Mouse (Mus musculus): ENCODE data around the gene Fetub. TPM values are rescaled to one million over a fixed set of nuclear protein-coding genes. Genes with fewer than 3 reads are reported as not detected.
"Not testable (repeated sequence)": the region's sequence is repeated elsewhere in the genome, so short reads cannot be mapped to it uniquely, and the experiment has no call there.

Gene Fetub
- polyA plus RNA-seq, 1 experiment from 2014 or later: 0.16 TPM

DNA sequence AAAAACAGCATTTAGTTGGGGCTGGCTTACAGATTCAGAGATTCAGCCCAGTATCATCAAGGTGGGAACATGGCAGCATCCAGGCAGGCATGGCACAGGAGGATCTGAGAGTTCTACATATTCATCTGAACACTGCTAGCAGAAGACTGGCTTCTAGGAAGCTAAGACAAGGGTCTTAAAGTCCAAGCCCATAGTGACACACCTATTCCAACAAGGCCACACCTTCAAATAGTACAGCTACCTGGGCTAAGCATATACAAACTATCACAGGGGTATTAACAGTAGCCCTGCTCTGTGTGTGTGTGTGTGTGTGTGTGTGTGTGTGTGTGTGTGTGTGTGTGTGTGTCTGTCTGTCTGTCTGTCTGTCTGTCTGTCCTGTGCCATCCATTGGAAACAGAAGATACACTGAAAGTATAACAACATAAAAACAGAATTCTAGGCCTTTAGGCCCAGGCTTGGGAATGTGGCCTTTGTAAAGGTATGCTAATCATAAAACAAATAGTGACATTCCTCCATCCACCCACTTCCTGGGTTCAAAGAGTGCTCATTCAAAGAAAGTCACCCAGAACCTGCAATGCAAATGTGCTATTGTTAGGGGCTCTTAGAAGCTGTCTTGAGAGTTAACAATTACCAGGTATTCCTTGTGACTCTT is 23.8 kb downstream of the Fetub start:
- H3K4me3 ChIP-seq (ENCODE audit: low read depth, low read length); H3K9me3 ChIP-seq (ENCODE audit: control insufficient read depth, low read depth, low read length); H3K36me3 ChIP-seq (ENCODE audit: control insufficient read depth, insufficient read depth, low read length); H3K4me1 ChIP-seq (ENCODE audit: control insufficient read depth, insufficient read depth, low read length); H3K9ac ChIP-seq (replicated peaks; ENCODE audit: low read depth, low read length); ATAC-seq (ENCODE audit: insufficient number of reproducible peaks, insufficient read depth, low FRiP score, low read depth); H3K4me2 ChIP-seq (replicated peaks; ENCODE audit: low read depth, low read length); H3K27ac ChIP-seq (ENCODE audit: low read length); H3K27me3 ChIP-seq (ENCODE audit: control insufficient read depth, insufficient read depth, low read length): not testable (repeated sequence)

DNA sequence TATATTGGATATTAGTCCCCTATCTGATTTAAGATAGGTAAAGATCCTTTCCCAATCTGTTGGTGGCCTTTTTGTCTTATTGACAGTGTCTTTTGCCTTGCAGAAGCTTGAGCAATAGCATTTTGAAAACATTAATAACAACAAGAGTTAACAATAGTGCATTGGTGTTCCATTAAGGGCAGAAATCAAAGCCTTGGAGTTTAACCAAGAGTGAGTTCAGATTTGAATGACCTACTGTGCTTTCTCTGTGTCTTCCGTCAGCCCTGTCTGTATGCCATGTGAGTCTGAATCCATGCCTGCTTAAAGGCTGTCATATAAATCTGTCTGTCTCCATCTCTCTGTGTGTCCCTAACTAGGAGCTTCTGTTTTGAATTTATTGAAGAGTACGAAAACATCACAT is 29.2 kb downstream of the Fetub start:
- Histone ChIP-seq H3K27me3 (ENCODE audit: control insufficient read depth, insufficient read depth, low read length) (no peaks in the 10 kb centered on the region), H3K9ac (replicated peaks; ENCODE audit: low read depth, low read length) (no peak overlapping the region), H3K4me3 (ENCODE audit: low read depth, low read length) (no peak overlapping the region), H3K9me3 (ENCODE audit: control insufficient read depth, low read depth, low read length) (no peaks in the 10 kb centered on the region), H3K4me1 (ENCODE audit: control insufficient read depth, insufficient read depth, low read length) (no peaks in the 10 kb centered on the region), H3K36me3 (ENCODE audit: control insufficient read depth, insufficient read depth, low read length) (no peaks in the 10 kb centered on the region), H3K4me2 (replicated peaks; ENCODE audit: low read depth, low read length) (no peak overlapping the region), H3K27ac (ENCODE audit: low read length) (no peak overlapping the region)
- ATAC-seq (ENCODE audit: insufficient number of reproducible peaks, insufficient read depth, low FRiP score, low read depth): no peak
- 89% methylated on average over 2 of the region's 2 CpGs for WGBS

DNA sequence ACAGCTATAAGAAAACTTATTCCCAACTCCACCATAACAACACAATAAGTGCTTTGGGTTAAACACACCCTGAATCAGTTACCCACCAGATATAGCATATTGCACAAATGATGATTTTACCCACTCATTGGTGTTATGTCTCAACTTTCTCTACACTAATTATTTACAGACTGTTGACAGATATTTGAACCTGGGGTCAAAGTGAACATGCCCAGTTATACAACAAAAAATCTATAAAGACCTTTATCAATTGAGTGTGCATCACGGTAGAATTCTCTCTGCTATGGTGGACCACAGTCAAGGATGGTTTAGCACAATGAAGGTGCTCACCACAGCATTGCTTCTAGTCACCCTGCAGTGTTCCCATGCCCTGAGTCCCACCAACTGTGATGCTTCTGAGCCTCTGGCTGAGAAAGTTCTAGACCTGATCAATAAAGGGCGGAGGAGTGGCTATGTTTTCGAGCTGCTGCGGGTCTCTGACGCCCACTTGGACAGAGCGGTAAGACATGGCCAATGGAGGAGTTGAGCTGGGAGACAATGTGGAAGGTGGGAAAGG is 32.8 kb downstream of the Fetub start, which contains the start of gene Hrg:
TSS of gene Hrg (plus strand) at position 233 of the 556 bp plus-strand sequence.
- Histone ChIP-seq H3K36me3 (ENCODE audit: control insufficient read depth, insufficient read depth, low read length) (no peaks in the 10 kb centered on the region), H3K27ac (ENCODE audit: low read length) (no peak within 1 kb of the TSS), H3K9me3 (ENCODE audit: control insufficient read depth, low read depth, low read length) (no peaks in the 10 kb centered on the region), H3K9ac (replicated peaks; ENCODE audit: low read depth, low read length) (no peak within 1 kb of the TSS), H3K4me1 (ENCODE audit: control insufficient read depth, insufficient read depth, low read length) (no peaks in the 10 kb centered on the region), H3K4me2 (replicated peaks; ENCODE audit: low read depth, low read length) (no peak within 1 kb of the TSS), H3K27me3 (ENCODE audit: control insufficient read depth, insufficient read depth, low read length) (no peaks in the 10 kb centered on the region), H3K4me3 (ENCODE audit: low read depth, low read length) (no peak within 1 kb of the TSS)
- 90% methylated on average over 6 of the region's 6 CpGs for WGBS
- ATAC-seq (ENCODE audit: insufficient number of reproducible peaks, insufficient read depth, low FRiP score, low read depth): no peak

DNA sequence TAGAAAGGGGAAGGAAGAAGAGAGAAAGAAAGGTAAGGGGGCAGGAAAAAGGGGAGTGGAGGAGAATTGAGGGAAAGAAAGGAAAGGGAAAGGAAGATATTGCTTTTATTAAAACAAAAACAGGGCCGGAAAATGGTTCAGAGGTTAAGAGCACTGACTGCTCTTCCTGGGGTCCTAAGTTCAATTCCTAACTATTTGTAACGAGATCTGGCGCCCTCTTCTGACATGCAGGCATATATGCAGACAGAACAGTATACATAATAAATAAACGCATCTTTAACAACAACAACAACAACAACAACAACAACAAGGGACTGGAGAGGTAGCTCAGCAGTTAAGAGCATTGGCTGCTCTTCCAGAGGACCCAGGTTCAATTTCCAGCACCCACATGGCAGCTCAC is 34.9 kb downstream of the Fetub start:
- H3K36me3 ChIP-seq (ENCODE audit: control insufficient read depth, insufficient read depth, low read length): no peaks in the 10 kb centered on the region
- no peak for ATAC-seq (ENCODE audit: insufficient number of reproducible peaks, insufficient read depth, low FRiP score, low read depth)
- no peaks in the 10 kb centered on the region for H3K27me3 ChIP-seq (ENCODE audit: control insufficient read depth, insufficient read depth, low read length)
- no peak overlapping the region for H3K9ac ChIP-seq (replicated peaks; ENCODE audit: low read depth, low read length)
- WGBS: 33% methylated on average over 4 of the region's 4 CpGs
- H3K4me3 ChIP-seq (ENCODE audit: low read depth, low read length): no peak overlapping the region
- H3K4me1 ChIP-seq (ENCODE audit: control insufficient read depth, insufficient read depth, low read length): no peaks in the 10 kb centered on the region
- no peak overlapping the region for H3K27ac ChIP-seq (ENCODE audit: low read length)
- H3K9me3 ChIP-seq (ENCODE audit: control insufficient read depth, low read depth, low read length): no peaks in the 10 kb centered on the region
- H3K4me2 ChIP-seq (replicated peaks; ENCODE audit: low read depth, low read length): no peak overlapping the region

DNA sequence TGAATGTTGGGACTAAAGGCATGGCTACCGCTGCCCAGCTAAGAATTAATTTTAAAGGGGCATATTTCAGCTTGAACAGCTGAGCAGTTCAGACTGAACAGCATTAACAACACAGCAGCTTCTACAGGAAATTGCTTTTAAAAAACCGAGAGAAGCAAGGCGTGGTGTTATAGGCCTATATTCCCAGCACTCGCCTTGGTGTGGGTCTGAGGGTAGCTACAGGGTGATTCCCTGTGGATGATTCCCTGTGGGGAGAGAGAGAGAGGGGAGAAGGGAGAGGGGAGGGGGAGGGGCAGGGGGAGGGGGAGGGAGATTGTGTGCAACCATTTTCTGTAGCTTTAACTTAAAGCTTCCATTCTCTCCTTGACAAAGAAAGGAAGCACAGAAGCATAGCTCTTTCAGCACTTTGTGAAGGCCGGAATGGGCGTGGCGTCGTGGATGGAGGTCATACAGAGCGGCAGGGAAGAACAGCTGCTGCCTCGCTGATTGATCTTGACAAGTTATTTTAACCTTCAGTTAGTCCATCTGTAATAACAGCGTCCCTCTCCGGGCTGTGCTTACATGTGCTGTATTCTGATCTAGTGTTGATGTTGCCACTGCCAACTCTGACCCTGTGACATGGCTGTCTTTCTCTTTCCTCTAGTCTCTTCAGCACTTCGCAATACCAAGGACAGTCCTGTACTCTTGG is 37.4 kb downstream of the Fetub start:
- no peak overlapping the region for H3K4me3 ChIP-seq (ENCODE audit: low read depth, low read length)
- no peak overlapping the region for H3K4me2 ChIP-seq (replicated peaks; ENCODE audit: low read depth, low read length)
- no peaks in the 10 kb centered on the region for H3K27me3 ChIP-seq (ENCODE audit: control insufficient read depth, insufficient read depth, low read length)
- no peak for ATAC-seq (ENCODE audit: insufficient number of reproducible peaks, insufficient read depth, low FRiP score, low read depth)
- H3K4me1 ChIP-seq (ENCODE audit: control insufficient read depth, insufficient read depth, low read length): no peaks in the 10 kb centered on the region
- H3K27ac ChIP-seq (ENCODE audit: low read length): no peak overlapping the region
- H3K9ac ChIP-seq (replicated peaks; ENCODE audit: low read depth, low read length): no peak overlapping the region
- WGBS: 61% methylated on average over 13 of the region's 13 CpGs
- no peaks in the 10 kb centered on the region for H3K36me3 ChIP-seq (ENCODE audit: control insufficient read depth, insufficient read depth, low read length)
- no peaks in the 10 kb centered on the region for H3K9me3 ChIP-seq (ENCODE audit: control insufficient read depth, low read depth, low read length)

DNA sequence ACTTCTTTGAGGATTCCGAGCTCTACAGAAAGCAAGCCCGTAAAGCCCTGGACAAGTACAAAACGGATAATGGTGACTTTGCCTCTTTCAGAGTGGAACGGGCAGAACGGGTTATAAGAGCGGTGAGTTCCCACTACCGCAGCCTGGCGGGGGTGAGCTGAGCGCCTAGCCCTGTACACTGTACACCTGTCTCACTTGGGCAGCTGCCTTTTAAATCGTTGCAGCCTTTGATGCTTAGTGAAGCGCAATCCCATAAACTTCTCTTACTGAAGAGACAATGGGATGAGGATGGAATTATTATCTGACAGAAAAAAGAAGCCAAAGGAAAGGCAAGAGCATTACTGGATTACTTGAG is 37.9 kb downstream of the Fetub start:
- Histone ChIP-seq H3K36me3 (ENCODE audit: control insufficient read depth, insufficient read depth, low read length) (no peaks in the 10 kb centered on the region), H3K4me2 (replicated peaks; ENCODE audit: low read depth, low read length) (no peak overlapping the region), H3K27me3 (ENCODE audit: control insufficient read depth, insufficient read depth, low read length) (no peaks in the 10 kb centered on the region), H3K9ac (replicated peaks; ENCODE audit: low read depth, low read length) (no peak overlapping the region), H3K9me3 (ENCODE audit: control insufficient read depth, low read depth, low read length) (no peaks in the 10 kb centered on the region), H3K4me1 (ENCODE audit: control insufficient read depth, insufficient read depth, low read length) (no peaks in the 10 kb centered on the region), H3K27ac (ENCODE audit: low read length) (no peak overlapping the region), H3K4me3 (ENCODE audit: low read depth, low read length) (no peak overlapping the region)
- 84% methylated on average over 11 of the region's 11 CpGs for WGBS
- ATAC-seq (ENCODE audit: insufficient number of reproducible peaks, insufficient read depth, low FRiP score, low read depth): no peak

DNA sequence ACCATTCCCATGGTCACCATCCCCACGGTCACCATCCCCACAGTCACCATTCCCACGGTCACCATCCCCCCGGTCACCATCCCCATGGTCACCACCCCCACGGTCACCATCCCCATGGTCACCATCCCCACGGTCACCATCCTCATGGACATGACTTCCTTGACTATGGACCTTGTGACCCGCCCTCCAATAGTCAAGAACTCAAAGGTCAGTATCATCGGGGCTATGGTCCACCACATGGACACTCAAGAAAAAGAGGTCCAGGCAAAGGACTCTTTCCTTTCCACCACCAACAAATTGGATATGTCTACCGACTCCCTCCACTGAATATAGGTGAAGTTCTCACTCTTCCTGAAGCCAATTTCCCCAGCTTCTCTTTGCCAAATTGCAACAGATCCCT is 42.9 kb downstream of the Fetub start:
- Histone ChIP-seq H3K27me3 (ENCODE audit: control insufficient read depth, insufficient read depth, low read length) (no peaks in the 10 kb centered on the region), H3K9me3 (ENCODE audit: control insufficient read depth, low read depth, low read length) (no peaks in the 10 kb centered on the region), H3K36me3 (ENCODE audit: control insufficient read depth, insufficient read depth, low read length) (no peaks in the 10 kb centered on the region), H3K4me2 (replicated peaks; ENCODE audit: low read depth, low read length) (no peak overlapping the region), H3K4me1 (ENCODE audit: control insufficient read depth, insufficient read depth, low read length) (no peaks in the 10 kb centered on the region), H3K9ac (replicated peaks; ENCODE audit: low read depth, low read length) (no peak overlapping the region), H3K4me3 (ENCODE audit: low read depth, low read length) (no peak overlapping the region), H3K27ac (ENCODE audit: low read length) (no peak overlapping the region)
- WGBS: 97% methylated on average over 8 of the region's 8 CpGs
- no peak for ATAC-seq (ENCODE audit: insufficient number of reproducible peaks, insufficient read depth, low FRiP score, low read depth)

DNA sequence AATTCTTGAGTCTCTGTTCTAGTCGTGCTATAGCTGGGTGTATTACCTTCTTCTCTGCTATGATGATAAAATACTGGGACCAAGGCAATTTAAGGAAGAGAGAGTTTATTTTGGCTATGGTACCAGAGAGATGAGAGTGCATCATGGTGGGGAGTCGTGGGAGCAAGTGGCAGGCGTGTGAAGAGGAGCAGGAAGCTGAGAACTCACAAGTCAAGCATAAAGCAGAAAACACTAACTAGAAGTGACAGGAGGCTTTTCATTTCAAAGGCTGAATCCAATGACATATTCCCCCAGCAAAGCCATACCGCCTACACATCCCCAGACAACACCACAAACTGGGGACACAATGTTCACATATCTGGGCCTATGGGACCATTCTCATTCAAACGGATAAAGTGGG is 44.1 kb downstream of the Fetub start:
- Histone ChIP-seq H3K4me2 (replicated peaks; ENCODE audit: low read depth, low read length) (no peak overlapping the region), H3K4me3 (ENCODE audit: low read depth, low read length) (no peak overlapping the region), H3K27ac (ENCODE audit: low read length) (no peak overlapping the region), H3K27me3 (ENCODE audit: control insufficient read depth, insufficient read depth, low read length) (no peaks in the 10 kb centered on the region), H3K9ac (replicated peaks; ENCODE audit: low read depth, low read length) (no peak overlapping the region), H3K9me3 (ENCODE audit: control insufficient read depth, low read depth, low read length) (no peaks in the 10 kb centered on the region), H3K36me3 (ENCODE audit: control insufficient read depth, insufficient read depth, low read length) (no peaks in the 10 kb centered on the region), H3K4me1 (ENCODE audit: control insufficient read depth, insufficient read depth, low read length) (no peaks in the 10 kb centered on the region)
- ATAC-seq (ENCODE audit: insufficient number of reproducible peaks, insufficient read depth, low FRiP score, low read depth): no peak
- WGBS: 81% methylated on average over 5 of the region's 5 CpGs

DNA sequence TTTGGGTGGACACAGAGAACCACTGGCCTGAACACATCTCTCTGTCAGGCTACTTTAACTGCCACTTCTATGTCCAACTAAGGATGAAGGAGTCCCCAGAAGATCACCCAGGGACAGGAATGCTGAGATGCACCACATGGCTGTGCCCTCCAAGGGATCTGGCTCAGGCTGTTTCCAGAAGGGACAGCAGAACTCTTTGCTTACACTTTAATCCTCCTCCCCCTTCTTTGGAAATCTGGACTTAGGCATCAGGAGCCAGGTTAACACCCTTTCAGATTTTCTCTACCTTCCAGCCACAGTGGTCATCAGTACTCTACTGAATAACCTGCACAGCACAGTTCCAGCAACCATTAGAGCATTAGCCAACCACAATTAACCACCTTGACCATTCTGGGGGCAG is 45.2 kb downstream of the Fetub start:
- no peaks in the 10 kb centered on the region for H3K27me3 ChIP-seq (ENCODE audit: control insufficient read depth, insufficient read depth, low read length)
- no peak overlapping the region for H3K4me2 ChIP-seq (replicated peaks; ENCODE audit: low read depth, low read length)
- no peaks in the 10 kb centered on the region for H3K36me3 ChIP-seq (ENCODE audit: control insufficient read depth, insufficient read depth, low read length)
- H3K27ac ChIP-seq (ENCODE audit: low read length): no peak overlapping the region
- H3K9ac ChIP-seq (replicated peaks; ENCODE audit: low read depth, low read length): no peak overlapping the region
- no peak for ATAC-seq (ENCODE audit: insufficient number of reproducible peaks, insufficient read depth, low FRiP score, low read depth)
- no peaks in the 10 kb centered on the region for H3K9me3 ChIP-seq (ENCODE audit: control insufficient read depth, low read depth, low read length)
- no peaks in the 10 kb centered on the region for H3K4me1 ChIP-seq (ENCODE audit: control insufficient read depth, insufficient read depth, low read length)
- H3K4me3 ChIP-seq (ENCODE audit: low read depth, low read length): no peak overlapping the region

Measured in stomach, embryonic 14.5 days (tissue).